ENCODE assay signal across 8 mouse cellular contexts in genomic region chr17:80728062-80728858, GRCm38 (mm10). TPM values are rescaled to one million over a fixed set of nuclear protein-coding genes. Genes with fewer than 3 reads are reported as not detected.
DNase-seq lines count a peak whose midpoint lies in the region; ATAC-seq and TF ChIP-seq lines count a peak whose summit lies in the region.

TSS of gene Map4k3 (minus strand) at chr17:80728485.

- TF ChIP-seq POLR2A in embryonic fibroblast, embryonic 13.5 days (IDR thresholded peaks at IDR 0.05; ENCODE audit: low read depth, low read length): peak; percentile 69

- peak within 1 kb of the TSS; percentile 97 for H3K9ac ChIP-seq in heart, embryonic 12.5 days
- peak within 1 kb of the TSS; percentile 98 for H3K9ac ChIP-seq in kidney, postnatal 0 days (ENCODE audit: low read depth, low read length)
- peak within 1 kb of the TSS; percentile 78 for H3K9ac ChIP-seq in liver, embryonic 12.5 days
- H3K9ac ChIP-seq in stomach, embryonic 14.5 days (replicated peaks; ENCODE audit: low read depth, low read length): peak within 1 kb of the TSS; percentile 94

- H3K4me2 ChIP-seq in heart, embryonic 12.5 days: peak within 1 kb of the TSS; percentile 66
- H3K4me2 ChIP-seq in kidney, postnatal 0 days (ENCODE audit: low read length): peak within 1 kb of the TSS; percentile 79
- H3K4me2 ChIP-seq in liver, embryonic 12.5 days: peak within 1 kb of the TSS; percentile 95
- peak within 1 kb of the TSS; percentile 64 for H3K4me2 ChIP-seq in stomach, embryonic 14.5 days (replicated peaks; ENCODE audit: low read depth, low read length)

- peak within 1 kb of the TSS; percentile 91 for H3K27ac ChIP-seq in embryonic fibroblast, embryonic 13.5 days (ENCODE audit: insufficient read depth, low read length)
- H3K27ac ChIP-seq in heart, embryonic 12.5 days (ENCODE audit: poor library complexity, severe bottlenecking): peak within 1 kb of the TSS; percentile 98
- H3K27ac ChIP-seq in kidney, postnatal 0 days: peak within 1 kb of the TSS; percentile 99
- H3K27ac ChIP-seq in liver, embryonic 12.5 days: peak within 1 kb of the TSS; percentile 80
- H3K27ac ChIP-seq in stomach, embryonic 14.5 days (ENCODE audit: low read length): peak within 1 kb of the TSS; percentile 99

- H3K27me3 ChIP-seq in heart, embryonic 12.5 days (replicated peaks): no peaks in the 10 kb centered on the region
- H3K27me3 ChIP-seq in kidney, postnatal 0 days (ENCODE audit: insufficient read depth, low read length): no peaks in the 10 kb centered on the region
- peaks cover 10% of the 10 kb centered on the region for H3K27me3 ChIP-seq in liver, embryonic 12.5 days (replicated peaks)
- no peaks in the 10 kb centered on the region for H3K27me3 ChIP-seq in stomach, embryonic 14.5 days (ENCODE audit: control insufficient read depth, insufficient read depth, low read length)

- peak within 1 kb of the TSS; percentile 82 for H3K4me3 ChIP-seq in embryonic fibroblast, embryonic 13.5 days (ENCODE audit: insufficient read depth, low read length)
- peak within 1 kb of the TSS; percentile 89 for H3K4me3 ChIP-seq in heart, embryonic 12.5 days
- peak within 1 kb of the TSS; percentile 98 for H3K4me3 ChIP-seq in kidney, postnatal 0 days (replicated peaks; ENCODE audit: low read depth, low read length)
- H3K4me3 ChIP-seq in liver, embryonic 12.5 days: peak within 1 kb of the TSS; percentile 75
- peak within 1 kb of the TSS; percentile 95 for H3K4me3 ChIP-seq in stomach, embryonic 14.5 days (ENCODE audit: low read depth, low read length)

- WGBS in heart, embryonic 12.5 days: 1% methylated on average over 47 of the region's 64 CpGs
- WGBS in kidney, postnatal 0 days: under 1% methylated on average over 64 of the region's 64 CpGs
- 2% methylated on average over 59 of the region's 64 CpGs for WGBS in liver, embryonic 12.5 days (ENCODE audit: insufficient replicate concordance)
- under 1% methylated on average over 48 of the region's 64 CpGs for WGBS in stomach, embryonic 14.5 days

- ATAC-seq in heart, embryonic 12.5 days (ENCODE audit: insufficient number of reproducible peaks, low FRiP score): peak; percentile 94
- peak; percentile 94 for ATAC-seq in kidney, postnatal 0 days (replicated peaks; ENCODE audit: low FRiP score, low read depth)
- peak; percentile 83 for ATAC-seq in liver, embryonic 12.5 days
- ATAC-seq in stomach, embryonic 14.5 days (ENCODE audit: insufficient number of reproducible peaks, insufficient read depth, low FRiP score, low read depth): peak; percentile 86

- H3K9me3 ChIP-seq in heart, embryonic 12.5 days (replicated peaks): peaks cover 3% of the 10 kb centered on the region; the same call in 1 of the 2 replicates
- no peaks in the 10 kb centered on the region for H3K9me3 ChIP-seq in kidney, postnatal 0 days (replicated peaks; ENCODE audit: low read length)
- H3K9me3 ChIP-seq in liver, embryonic 12.5 days (replicated peaks): no peaks in the 10 kb centered on the region
- no peaks in the 10 kb centered on the region for H3K9me3 ChIP-seq in stomach, embryonic 14.5 days (ENCODE audit: control insufficient read depth, low read depth, low read length)

- H3K4me1 ChIP-seq in embryonic fibroblast, embryonic 13.5 days (ENCODE audit: control insufficient read depth, insufficient read depth, low read length): no peaks in the 10 kb centered on the region
- peaks cover 48% of the 10 kb centered on the region for H3K4me1 ChIP-seq in heart, embryonic 12.5 days (replicated peaks)
- peaks cover 12% of the 10 kb centered on the region; the same call in 1 of the 2 replicates for H3K4me1 ChIP-seq in kidney, postnatal 0 days (replicated peaks; ENCODE audit: insufficient read depth, low read length)
- peaks cover 26% of the 10 kb centered on the region for H3K4me1 ChIP-seq in liver, embryonic 12.5 days
- H3K4me1 ChIP-seq in stomach, embryonic 14.5 days (ENCODE audit: control insufficient read depth, insufficient read depth, low read length): peaks cover 14% of the 10 kb centered on the region

- peak; percentile 64 for DNase-seq in 3T3-L1 (ENCODE audit: low read depth, low spot score)
- DNase-seq in adrenal gland, postnatal 36 days: peak; percentile 91 to 94
- DNase-seq in kidney, postnatal 0 days (ENCODE audit: low spot score): peak; percentile 90
- peak; percentile 30 to 61 for DNase-seq in natural killer cell, adult 2 months (ENCODE audit: low spot score in 2 of 2)

- H3K36me3 ChIP-seq in heart, embryonic 12.5 days: peaks cover 5% of the 10 kb centered on the region; the same call in 1 of the 2 replicates
- H3K36me3 ChIP-seq in kidney, postnatal 0 days (ENCODE audit: insufficient read depth, low read length): no peaks in the 10 kb centered on the region
- H3K36me3 ChIP-seq in liver, embryonic 12.5 days: 0 out of 2 replicates have a peak, but pooled peaks cover 4% of the 10 kb centered on the region
- H3K36me3 ChIP-seq in stomach, embryonic 14.5 days (ENCODE audit: control insufficient read depth, insufficient read depth, low read length): no peaks in the 10 kb centered on the region

- TF ChIP-seq CTCF in embryonic fibroblast, embryonic 13.5 days (IDR thresholded peaks at IDR 0.05; ENCODE audit: borderline replicate concordance, insufficient read depth, low read length): no peak
- TF ChIP-seq CTCF in kidney, postnatal 0 days (IDR thresholded peaks at IDR 0.05; ENCODE audit: low read depth): no peak

RNA-seq across cellular contexts. Expression of gene Map4k3, which starts in this region (rescaled TPM):
- 10 to 100 TPM; 45.0 to 50.5 TPM for total RNA-seq in adrenal gland, postnatal 36 days (2021)
- polyA plus RNA-seq in embryonic fibroblast, embryonic 13.5 days (2011; ENCODE audit: insufficient read length, low read depth, missing spikeins): 99.4 and 100 TPM in 2 replicates
- polyA plus RNA-seq in heart, embryonic 12.5 days (2016; fragmentation: Nextera tagmentation; extraction: Ambion mirVana): 25.0 and 25.8 TPM in 2 replicates
- polyA plus RNA-seq in kidney, postnatal 0 days (2015; fragmentation: Nextera tagmentation; extraction: Ambion mirVana): 27.5 and 29.9 TPM in 2 replicates
- 5.8 and 6.3 TPM in 2 replicates for polyA plus RNA-seq in liver, embryonic 12.5 days (2016; fragmentation: Nextera tagmentation; extraction: Ambion mirVana)
- polyA plus RNA-seq in stomach, embryonic 14.5 days (2014; fragmentation: Nextera tagmentation; extraction: Ambion mirVana): 39.5 and 42.5 TPM in 2 replicates

Comparison
In these comparisons a context has a peak if more than half of its experiments do, and no peak if none do; other contexts are left out.
1. Peak in every context shown above with its lines: DNase-seq, ATAC-seq, H3K4me3 ChIP-seq and H3K27ac ChIP-seq.